Mouse (Mus musculus): ENCODE data around the gene Ergic1. TPM values are rescaled to one million over a fixed set of nuclear protein-coding genes. Genes with fewer than 3 reads are reported as not detected.

Ergic1 gene
- total RNA-seq, 1 experiment from 2014 or later = 44.6 TPM

DNA sequence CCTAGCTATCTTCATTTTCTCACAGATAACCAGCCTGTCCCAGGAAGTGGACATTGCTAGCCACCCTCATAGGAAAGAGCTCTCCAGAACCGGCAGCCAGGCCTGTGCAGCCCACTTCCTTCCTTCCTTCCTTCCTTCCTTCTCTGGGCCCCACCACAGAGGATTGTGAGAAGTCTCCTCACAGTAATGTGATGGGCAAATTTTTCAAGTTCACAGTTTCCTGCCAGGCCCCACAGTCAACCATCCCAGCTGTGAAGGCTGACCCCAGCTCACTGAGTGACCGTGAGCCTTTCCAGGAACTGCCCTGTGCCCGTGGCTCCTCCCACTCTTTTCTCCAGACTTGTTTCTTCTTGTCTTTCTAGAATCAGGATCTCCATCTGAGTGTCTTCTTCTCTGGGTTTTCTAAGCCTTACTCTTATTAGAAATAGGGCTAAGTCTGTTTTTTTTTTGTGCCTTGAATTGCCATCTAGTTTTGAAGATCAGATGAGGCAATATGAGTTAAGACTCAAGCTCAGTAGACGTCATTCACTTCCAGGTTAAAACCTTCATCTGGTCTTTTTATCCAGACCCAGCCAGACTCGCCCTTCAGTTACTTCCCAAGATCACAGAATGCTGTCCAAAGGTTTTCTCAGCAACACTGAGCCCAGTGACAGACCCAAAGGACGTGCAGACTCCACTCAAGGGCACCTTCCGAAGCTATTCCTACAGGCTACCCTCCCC lies 34.3 kb downstream of the Ergic1 start:
- peak; percentile 65 for ATAC-seq (replicated peaks; ENCODE audit: low read depth, poor library complexity, severe bottlenecking)

GRCm38 (mm10) chr17:26596168-26596658 lies 34.9 kb downstream of the Ergic1 start:
- ATAC-seq (replicated peaks; ENCODE audit: low read depth, poor library complexity, severe bottlenecking) = no peak

DNA sequence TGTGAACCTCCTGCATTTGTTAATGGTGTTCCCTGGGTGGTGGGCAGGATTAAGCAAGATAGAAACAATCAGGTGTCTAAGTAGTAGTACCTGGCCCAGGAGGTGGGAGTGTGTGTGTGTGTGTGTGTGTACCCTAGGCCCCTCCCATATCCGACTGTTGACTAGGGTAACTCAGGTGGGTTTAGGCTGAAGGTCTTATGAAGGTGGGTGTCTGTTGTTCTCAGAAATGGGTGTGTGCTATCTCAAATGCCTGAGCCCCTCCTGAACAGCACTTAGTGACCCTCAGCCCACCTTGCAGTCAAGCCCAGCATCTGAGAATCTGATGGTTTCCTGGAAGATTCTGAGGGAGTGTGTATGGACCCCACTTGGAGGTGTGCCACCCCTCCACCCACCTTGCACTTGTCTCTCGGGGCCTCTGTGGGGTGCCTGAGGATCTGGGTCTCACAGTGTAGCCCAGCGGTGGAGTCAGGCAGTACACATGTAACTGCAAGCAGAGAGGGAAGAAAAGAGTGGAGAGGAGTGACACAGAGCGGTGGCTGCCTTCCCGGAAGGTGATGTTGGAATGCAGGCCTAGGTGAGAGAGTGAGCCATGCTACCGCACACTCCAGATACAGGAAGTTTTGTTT lies 35.7 kb downstream of the Ergic1 start:
- no peak for ATAC-seq (replicated peaks; ENCODE audit: low read depth, poor library complexity, severe bottlenecking)

GRCm38 (mm10) chr17:26598845-26599244 lies 37.6 kb downstream of the Ergic1 start:
- ATAC-seq (replicated peaks; ENCODE audit: low read depth, poor library complexity, severe bottlenecking) = no peak

DNA sequence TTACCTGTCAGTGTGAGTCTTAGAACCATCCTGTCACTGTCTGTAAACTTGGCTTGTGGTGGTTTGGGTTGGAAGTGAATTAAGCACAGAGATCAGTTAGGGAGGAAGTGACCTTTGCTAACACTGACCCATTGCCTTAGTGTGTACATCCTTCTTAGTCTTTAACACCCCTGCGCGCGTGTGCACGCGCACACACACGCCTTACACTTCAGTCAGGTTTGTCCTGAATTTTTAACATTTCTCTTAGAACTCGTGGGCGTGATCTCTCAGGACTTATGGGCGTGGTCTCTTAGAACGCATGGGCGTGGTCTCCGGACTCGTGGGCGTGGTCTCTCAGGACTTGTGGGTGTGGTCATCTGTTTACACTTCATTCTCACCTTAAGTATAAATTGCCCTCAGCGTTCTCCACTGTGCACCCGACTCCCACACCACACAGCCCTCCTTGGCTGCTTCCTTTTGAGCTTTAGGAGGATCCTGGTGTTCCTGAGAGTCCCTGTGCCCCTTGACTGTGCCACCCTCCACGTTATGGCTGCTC lies 39.7 kb downstream of the Ergic1 start:
- ATAC-seq (replicated peaks; ENCODE audit: low read depth, poor library complexity, severe bottlenecking) = no peak

DNA sequence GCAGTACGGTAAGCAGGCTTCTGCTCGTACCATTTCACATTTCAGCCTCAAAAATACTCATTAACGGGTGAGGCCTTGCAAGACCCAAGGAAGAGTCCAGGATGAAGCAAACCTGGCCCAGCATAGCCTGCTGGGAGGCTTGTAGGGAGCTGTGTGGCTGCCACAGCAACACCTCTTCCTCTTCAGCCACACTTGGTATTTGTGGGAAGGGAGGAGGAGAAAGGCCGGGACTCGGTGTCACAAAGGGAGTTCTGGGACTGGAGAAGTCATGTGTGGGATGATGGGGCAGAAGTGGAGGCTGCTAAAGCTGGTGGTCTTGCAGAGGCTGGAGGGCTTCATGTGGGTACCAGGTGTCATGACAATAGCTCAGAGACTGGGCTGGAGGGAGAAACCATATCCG lies 40.2 kb downstream of the Ergic1 start:
- ATAC-seq (replicated peaks; ENCODE audit: low read depth, poor library complexity, severe bottlenecking) = no peak

DNA sequence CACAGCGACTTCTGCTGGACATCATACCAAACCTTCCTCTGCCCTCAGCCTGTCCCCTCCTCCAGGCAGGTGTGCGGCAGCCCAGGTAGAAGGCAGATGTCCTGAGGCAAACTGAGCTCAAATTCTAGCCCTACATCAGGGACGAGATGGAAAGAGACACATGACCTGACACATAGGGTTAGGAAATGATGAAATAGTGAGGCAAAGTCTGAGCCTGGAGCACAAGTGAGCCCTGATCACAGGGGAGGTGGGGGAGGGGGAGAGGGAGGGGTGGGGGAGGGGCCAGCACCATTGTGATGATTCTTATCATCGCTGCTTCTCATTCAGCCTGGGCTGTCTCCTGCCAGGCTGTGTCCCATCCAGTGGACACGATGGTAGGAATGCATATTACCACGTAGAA lies 40.6 kb downstream of the Ergic1 start:
- ATAC-seq (replicated peaks; ENCODE audit: low read depth, poor library complexity, severe bottlenecking) = no peak

GRCm38 (mm10) chr17:26602371-26602885 lies 41.1 kb downstream of the Ergic1 start:
- no peak for ATAC-seq (replicated peaks; ENCODE audit: low read depth, poor library complexity, severe bottlenecking)

DNA sequence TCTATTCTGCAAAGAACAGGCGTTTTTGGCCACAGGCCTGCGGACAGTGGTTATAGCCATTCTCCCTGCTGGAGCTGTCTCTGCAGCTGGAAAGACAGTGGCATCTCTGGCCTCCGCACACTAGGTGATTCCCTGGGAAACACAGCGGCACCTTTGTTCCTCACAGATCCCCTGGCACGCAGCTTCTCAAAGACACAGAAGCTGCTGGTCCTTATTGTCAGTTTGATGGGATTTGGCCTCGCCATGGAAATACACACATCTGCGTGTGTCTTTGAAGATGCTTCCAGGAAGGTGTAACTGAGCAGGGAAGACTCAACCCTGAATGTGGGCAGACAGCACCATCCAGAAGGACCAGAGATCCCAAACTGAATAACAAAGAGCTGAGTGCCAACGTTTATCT lies 42.0 kb downstream of the Ergic1 start:
- no peak for ATAC-seq (replicated peaks; ENCODE audit: low read depth, poor library complexity, severe bottlenecking)

GRCm38 (mm10) chr17:26605636-26606035 lies 44.3 kb downstream of the Ergic1 start:
- ATAC-seq (replicated peaks; ENCODE audit: low read depth, poor library complexity, severe bottlenecking) = peak; percentile 67

DNA sequence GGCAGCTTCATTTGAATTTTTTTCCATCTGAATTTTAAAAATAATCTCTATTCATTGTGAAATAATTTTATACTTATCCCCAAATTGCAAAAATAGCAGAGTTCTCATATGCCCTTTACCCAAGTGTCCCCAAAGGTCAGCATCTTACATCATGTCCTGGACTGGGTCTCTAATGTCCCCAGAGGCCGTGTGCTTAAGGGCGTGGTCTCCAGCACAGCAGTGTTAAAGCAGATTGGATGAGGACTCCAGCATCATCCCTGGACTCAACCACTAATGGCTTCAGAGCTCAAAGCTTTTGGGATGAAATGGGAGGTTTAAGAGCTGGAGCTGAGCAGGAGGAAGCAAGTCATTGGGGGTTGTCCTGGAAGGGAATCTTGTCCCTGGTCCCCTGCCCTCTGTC lies 45.2 kb downstream of the Ergic1 start:
- no peak for ATAC-seq (replicated peaks; ENCODE audit: low read depth, poor library complexity, severe bottlenecking)

DNA sequence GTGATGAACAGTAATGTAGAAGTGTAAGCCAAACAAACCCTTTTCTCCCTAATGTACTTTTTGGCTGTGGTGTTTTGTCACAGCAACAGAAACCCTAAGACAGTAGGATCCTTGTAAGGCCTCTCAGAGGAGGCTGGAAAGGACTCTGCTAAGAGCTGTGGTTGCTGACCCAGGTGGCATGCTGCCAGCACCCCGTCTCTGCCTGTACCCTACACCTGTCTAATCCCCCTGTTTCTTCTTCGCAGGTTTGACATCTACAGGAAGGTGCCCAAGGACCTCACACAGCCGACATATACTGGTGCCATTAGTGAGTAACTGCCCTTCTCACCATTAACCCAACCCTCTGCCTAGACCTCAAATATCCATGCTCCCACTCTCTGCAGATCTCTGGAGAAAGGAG lies 47.1 kb downstream of the Ergic1 start:
- no peak for ATAC-seq (replicated peaks; ENCODE audit: low read depth, poor library complexity, severe bottlenecking)

DNA sequence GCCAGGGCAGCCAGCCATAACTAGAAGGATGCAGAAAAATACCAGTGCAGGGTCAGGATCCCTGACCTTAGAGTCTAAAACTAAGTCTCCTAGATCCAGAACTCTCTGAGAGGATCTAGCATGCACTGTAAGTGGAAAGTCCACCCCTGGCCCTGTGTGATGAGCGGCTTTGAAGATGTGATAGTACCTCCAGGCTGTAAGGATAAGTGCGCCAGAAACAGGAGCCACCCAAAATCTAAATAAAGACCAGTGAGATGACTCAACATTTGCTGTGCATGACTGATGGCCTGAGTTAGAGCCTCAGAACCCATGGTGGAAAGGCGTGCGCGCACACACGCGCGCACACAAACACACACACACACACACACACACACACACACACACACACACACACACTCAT lies 47.6 kb downstream of the Ergic1 start:
- ATAC-seq (replicated peaks; ENCODE audit: low read depth, poor library complexity, severe bottlenecking) = no peak

DNA sequence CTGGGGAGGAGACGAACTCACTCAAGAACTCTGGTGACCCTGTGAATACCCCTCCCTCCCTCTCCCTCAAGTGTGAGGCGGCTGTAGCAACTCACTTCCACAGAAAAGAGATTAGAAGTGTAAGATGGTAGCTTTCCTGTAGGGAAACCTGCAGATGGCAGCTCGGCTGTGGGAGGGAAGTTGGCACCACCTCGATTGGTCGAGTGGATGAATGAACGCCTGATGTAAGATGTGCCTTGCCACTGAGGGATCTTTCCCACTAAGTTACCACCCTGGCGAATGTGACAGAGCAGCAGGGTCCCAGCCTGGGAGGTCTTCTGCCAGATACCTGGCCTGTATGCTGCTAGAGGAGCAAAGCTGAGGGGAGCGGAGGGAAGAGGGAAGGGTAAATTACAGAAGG lies 48.5 kb downstream of the Ergic1 start:
- no peak for ATAC-seq (replicated peaks; ENCODE audit: low read depth, poor library complexity, severe bottlenecking)

GRCm38 (mm10) chr17:26611328-26611727 lies 50.0 kb downstream of the Ergic1 start:
- no peak for ATAC-seq (replicated peaks; ENCODE audit: low read depth, poor library complexity, severe bottlenecking)

- no peak for ATAC-seq (replicated peaks; ENCODE audit: low read depth, poor library complexity, severe bottlenecking)
These were observed 50.6 kb downstream of the Ergic1 start for GRCm38 (mm10) chr17:26611918-26612317.

DNA sequence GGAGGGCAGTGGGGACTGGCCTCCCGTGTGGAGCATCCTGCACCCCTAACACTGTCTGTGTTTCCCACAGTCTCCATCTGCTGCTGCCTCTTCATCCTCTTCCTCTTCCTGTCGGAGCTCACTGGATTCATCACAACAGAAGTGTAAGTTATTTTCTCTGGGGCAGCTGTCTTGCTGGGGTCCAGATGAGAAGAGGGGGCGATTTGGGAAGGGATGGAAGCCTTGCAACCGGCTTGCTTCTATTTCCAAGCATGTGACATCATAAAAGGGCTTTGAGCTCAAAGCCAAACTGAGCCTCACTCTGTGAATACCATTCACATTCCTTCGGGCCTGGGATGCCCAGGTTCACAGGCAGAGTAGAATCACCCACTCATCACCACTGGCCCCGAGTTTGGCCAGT lies 53.0 kb downstream of the Ergic1 start:
- no peak for ATAC-seq (replicated peaks; ENCODE audit: low read depth, poor library complexity, severe bottlenecking)

DNA sequence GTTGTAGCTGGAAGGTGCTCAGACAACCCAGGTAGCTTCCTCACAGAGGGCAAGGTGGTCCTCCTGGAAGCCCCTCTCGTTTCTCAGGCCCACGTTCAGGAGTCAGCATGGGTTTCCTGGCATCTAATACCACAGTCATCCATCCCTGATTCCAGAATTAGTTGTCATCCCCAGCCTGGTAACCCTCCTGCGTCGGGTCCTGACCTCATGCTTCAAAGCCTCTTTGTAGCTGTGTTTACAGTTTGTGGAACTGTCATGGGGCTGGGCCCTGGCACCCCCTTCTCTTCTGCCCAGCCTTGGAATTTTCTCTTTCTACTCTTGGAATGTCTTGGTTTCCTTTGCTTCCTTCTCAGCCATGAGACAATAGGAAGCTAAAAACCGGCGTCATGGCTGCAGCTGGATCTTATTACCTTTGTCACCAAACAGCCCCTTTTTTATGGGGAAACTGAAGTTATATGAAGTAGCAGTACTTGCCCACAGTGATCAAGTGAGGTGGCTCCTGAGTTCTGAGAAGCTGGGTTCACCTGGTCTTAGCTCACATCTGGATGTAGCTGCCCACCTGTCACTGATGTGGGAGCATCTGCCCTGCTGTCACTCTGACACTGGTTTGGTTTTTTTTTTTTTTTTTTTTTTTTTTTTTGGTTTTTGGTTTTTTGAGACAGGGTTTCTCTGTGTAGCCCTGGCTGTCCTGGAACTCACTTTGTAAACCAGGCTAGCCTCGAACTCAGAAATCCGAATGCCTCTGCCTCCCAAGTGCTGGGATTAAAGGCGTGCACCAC lies 53.6 kb downstream of the Ergic1 start:
- ATAC-seq (replicated peaks; ENCODE audit: low read depth, poor library complexity, severe bottlenecking) = no peak

DNA sequence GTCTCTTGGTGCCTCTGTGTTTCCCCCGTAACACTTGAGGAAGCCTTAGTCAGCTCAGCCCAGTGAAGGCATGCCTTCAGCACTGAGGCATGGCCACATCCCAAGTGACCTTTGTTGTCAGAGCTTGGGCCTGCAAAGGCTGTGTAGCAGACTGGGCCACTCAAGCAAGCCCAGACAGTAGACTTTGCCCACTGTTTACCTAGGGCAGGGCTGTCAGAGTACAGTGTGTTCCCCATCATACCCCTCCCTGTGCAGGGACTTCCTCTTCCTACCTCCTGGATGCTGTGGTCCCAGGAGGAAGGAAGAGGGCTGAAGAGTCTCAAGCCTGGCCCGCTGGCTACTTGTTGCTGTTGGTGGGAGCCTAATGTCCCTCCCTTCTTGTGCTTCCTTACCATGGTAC lies 55.4 kb downstream of the Ergic1 start:
- ATAC-seq (replicated peaks; ENCODE audit: low read depth, poor library complexity, severe bottlenecking) = peak; percentile 55

DNA sequence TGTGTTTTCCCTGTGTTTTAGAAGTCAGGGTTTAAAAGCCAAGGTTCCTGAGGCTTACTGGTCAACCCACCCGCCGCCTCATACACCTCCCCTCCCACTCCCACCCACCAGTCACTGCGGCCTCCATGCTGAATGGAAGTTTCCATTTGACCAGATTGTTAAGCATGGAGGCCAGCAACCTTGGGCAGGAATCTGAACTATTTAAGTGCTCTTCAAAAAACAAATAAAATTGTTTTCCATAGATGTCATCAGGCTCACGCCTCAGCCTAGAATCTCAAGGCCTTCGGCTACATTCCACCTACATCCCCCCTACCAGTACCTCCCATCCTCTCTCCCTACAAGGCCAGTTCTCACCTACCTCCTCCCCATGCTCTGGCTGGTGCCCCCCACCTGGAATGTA lies 57.2 kb downstream of the Ergic1 start:
- no peak for ATAC-seq (replicated peaks; ENCODE audit: low read depth, poor library complexity, severe bottlenecking)

- no peak for ATAC-seq (replicated peaks; ENCODE audit: low read depth, poor library complexity, severe bottlenecking)
These were observed 58.3 kb downstream of the Ergic1 start for GRCm38 (mm10) chr17:26619577-26619976.
